Mouse (Mus musculus) left cerebral cortex, adult 2 months (tissue): Measurements from ENCODE around the gene Ppp1r7. TPM values are rescaled to one million over a fixed set of nuclear protein-coding genes. Genes with fewer than 3 reads are reported as not detected.

ENCODE experiments used
- DNase-seq, 2 experiments: peaks; one replicate each; pipeline ENCODE4 v3.0.0; 2021 to 2022; ENCODE audit warnings: low spot score in 2 of 2, mixed read lengths in 1 of 2; ENCODE audit errors: extremely low spot score in 1 of 2
- H3K27ac ChIP-seq: fragments of 200-600 bp; 2 replicates; pipeline ENCODE4 v1.8.1; 2022
- H3K4me3 ChIP-seq: fragments of 200-600 bp; 2 replicates; pipeline ENCODE4 v1.8.1; 2022
- CTCF ChIP-seq: fragments of 200-600 bp; IDR thresholded peaks from 2 replicates; pipeline ENCODE4 v1.8.1; 2022; ENCODE audit warnings: antibody characterized with exemption, mild to moderate bottlenecking, moderate library complexity
- intact Hi-C: fragments of 180-260 bp; cut with DNase I; formaldehyde crosslinking; loops from one replicate; pipeline ENCODE4 v1.15.1; 2025
- microRNA-seq, 2 experiments: library from miRNA; unstranded; fragments of <30 nt; microRNA quantifications; one replicate each; pipeline ENCODE4 v1.2.0; 2021
- total RNA-seq, 2 experiments: library from RNA; stranded (reverse); gene quantifications; 2 replicates each; pipeline ENCODE4 v1.2.3; 2021

Gene Ppp1r7
- total RNA-seq, 2 experiments from 2014 or later, result 74.6 to 87.0 TPM

GRCm38 (mm10) chr1:93352724-93353123 lies 10.1 kb downstream of the Ppp1r7 start:
- intact Hi-C loops, result no loop called here
- no peak for TF ChIP-seq CTCF
- DNase-seq, result no peak
- H3K27ac ChIP-seq, result no peak overlapping the region
- no peak overlapping the region for H3K4me3 ChIP-seq

DNA sequence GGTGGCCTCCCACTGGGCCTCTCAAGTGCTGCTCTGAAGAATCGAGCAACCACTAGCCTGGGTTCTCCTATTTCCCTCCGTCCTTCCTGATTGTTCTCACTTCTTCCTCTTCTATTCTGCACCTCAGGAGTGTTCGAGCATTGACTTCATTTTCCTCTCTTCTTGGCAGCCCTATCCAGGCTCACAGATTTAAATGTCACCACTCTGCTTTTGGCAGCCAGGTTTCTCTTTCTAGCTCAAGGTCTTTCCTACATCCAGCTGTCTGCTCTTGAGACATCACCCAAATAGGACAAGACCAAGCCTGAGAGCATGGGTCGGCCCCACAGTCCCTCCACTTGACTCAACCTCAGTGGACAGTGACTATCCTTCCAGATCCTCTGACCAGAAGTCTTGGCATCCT lies 20.0 kb downstream of the Ppp1r7 start:
- no peak overlapping the region for H3K27ac ChIP-seq
- TF ChIP-seq CTCF, result no peak
- intact Hi-C loops, result no loop called here
- no peak for DNase-seq
- no peak overlapping the region for H3K4me3 ChIP-seq

DNA sequence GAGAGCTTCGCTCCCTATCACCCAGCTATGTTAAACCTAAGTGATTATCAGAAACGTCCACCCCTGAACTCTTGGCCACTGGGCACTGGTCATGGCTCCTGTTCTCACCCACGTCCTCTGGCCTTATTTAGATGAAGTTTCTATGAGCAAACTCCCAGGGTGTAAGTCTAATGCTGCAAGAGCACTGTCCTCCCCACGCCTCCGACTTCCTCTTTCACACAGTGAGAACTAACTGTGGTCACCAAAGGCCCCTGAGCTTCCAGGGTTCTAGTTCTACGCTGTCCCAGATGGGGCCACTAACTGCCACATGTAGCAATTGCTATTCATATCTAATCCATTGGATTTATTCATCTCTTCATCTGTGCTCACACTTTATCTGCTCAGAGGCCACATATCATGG lies 23.0 kb downstream of the Ppp1r7 start:
- TF ChIP-seq CTCF, result no peak
- intact Hi-C loops, result no loop called here
- Histone ChIP-seq H3K27ac (no peak overlapping the region), H3K4me3 (no peak overlapping the region)
- DNase-seq, result no peak

DNA sequence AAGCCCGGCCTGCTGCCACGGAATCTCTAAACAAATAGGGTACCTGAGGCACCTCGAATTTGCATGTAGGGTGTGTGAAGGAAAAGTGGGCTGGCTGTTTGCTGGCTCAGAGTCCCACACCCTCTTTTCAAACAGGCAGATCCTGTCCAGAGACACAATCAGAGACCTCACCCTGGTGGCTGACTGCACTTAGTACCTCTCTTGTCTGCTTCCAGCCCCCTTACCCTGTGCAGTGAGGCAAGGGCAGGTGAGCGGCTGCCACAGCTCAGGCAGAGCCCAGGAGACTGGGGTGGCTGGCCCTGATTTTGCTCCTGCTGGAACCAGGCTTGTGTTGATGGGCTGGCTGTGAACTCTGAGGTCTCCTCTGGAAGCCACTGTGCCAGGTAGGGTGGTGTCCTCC lies 31.0 kb downstream of the Ppp1r7 start, which contains the start of gene Ano7:
TSS of gene Ano7 (plus strand) at position 266 of the 400 bp plus-strand sequence.
- intact Hi-C loops, result no loop called here
- H3K27ac ChIP-seq, result no peak within 1 kb of the TSS
- TF ChIP-seq CTCF, result no peak
- H3K4me3 ChIP-seq, result no peak within 1 kb of the TSS
- DNase-seq, result no peak

DNA sequence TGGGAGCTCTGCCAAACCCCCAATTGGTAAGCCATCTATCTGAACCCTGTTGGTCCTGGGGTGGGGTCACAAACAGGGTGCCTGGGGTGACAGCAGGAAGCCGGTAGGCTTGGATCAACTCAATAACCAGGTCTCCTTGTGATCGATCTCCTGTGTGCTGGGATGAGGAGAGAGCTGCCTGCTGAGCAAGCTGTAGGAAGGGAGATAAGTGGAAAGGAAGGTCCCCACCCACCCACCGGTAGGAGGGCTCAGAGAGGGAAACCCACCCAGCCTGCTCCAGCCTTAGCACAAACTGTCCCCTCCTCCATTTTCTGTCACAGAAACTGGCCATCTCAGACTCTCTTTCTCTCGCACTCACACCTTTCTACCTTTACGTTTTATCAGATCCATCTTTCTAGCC lies 34.7 kb downstream of the Ppp1r7 start:
- no peak for TF ChIP-seq CTCF
- H3K27ac ChIP-seq, result no peak overlapping the region
- DNase-seq, result no peak
- H3K4me3 ChIP-seq, result no peak overlapping the region
- intact Hi-C loops, result no loop called here

GRCm38 (mm10) chr1:93379117-93379516 lies 36.5 kb downstream of the Ppp1r7 start:
- Histone ChIP-seq H3K4me3 (no peak overlapping the region), H3K27ac (no peak overlapping the region)
- DNase-seq, result no peak
- intact Hi-C loops, result no loop called here
- peak; percentile 21 for TF ChIP-seq CTCF

GRCm38 (mm10) chr1:93387198-93387597 lies 44.5 kb downstream of the Ppp1r7 start:
- Histone ChIP-seq H3K4me3 (no peak overlapping the region), H3K27ac (no peak overlapping the region)
- DNase-seq, result no peak
- intact Hi-C loops, result no loop called here
- no peak for TF ChIP-seq CTCF

- Histone ChIP-seq H3K4me3 (no peak overlapping the region), H3K27ac (no peak overlapping the region)
- TF ChIP-seq CTCF, result no peak
- intact Hi-C loops, result no loop called here
- no peak for DNase-seq
These were observed 46.3 kb downstream of the Ppp1r7 start for GRCm38 (mm10) chr1:93388906-93389305.

DNA sequence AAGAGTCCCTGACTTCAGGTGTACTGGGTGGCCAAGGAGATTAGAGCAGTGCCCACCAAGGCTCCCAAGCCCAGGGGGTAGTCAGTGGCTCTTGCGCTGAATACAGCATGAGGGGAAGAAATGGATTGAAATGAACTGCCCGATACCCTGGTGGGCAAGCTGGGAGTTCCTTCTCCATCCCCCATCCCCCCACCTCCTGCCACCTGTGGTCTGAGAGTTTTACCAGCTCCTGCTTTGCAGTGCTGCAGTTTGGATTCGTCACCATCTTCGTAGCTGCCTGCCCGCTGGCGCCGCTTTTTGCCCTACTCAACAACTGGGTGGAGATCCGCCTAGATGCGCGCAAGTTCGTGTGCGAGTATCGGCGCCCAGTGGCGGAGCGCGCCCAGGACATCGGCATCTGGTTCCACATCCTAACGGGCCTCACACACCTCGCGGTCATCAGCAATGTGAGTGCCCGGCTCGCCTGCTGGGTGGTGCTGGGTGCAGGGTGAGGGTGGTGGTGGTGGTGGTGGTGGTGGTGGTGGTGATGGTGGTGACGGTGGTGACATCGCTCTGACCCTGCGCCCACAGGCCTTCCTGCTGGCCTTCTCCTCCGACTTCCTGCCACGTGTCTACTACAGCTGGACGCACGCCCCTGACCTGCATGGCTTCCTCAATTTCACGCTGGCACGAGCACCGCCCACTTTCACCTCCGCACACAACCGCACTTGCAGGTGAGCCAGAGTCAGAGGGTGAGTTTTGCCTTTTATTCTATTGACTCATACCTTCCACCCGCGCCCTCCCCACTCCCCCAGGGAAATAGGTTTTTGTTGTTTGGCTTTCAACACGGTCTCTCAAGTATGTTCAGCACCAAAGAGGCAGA lies 58.8 kb downstream of the Ppp1r7 start:
- TF ChIP-seq CTCF, result no peak
- H3K27ac ChIP-seq, result no peak overlapping the region
- intact Hi-C loops, result no loop called here
- no peak for DNase-seq
- H3K4me3 ChIP-seq, result no peak overlapping the region

- no peak for DNase-seq
- TF ChIP-seq CTCF, result no peak
- intact Hi-C loops, result no loop called here
- Histone ChIP-seq H3K4me3 (no peak overlapping the region), H3K27ac (no peak overlapping the region)
These were observed 60.7 kb downstream of the Ppp1r7 start for GRCm38 (mm10) chr1:93403403-93403802.

Small RNAs within 50 kb of the gene (microRNA-seq; reads per million reads assigned to microRNA genes)
- gene Mir6345 (0 reads per million in 2 experiments), gene Mir6902 (0 to 0.24 reads per million in 2 experiments)

Other genes starting within 250 kb of the Ppp1r7 start
- gene Kif1a, start 240.9 kb upstream of the Ppp1r7 start, total RNA-seq, result 100 to 1,000 TPM; 730 to 772 TPM
- gene Agxt, start 207.6 kb upstream of the Ppp1r7 start, total RNA-seq, result not detected
- gene 2310007B03Rik, start 181.9 kb upstream of the Ppp1r7 start, total RNA-seq, result not detected
- under 1 TPM; 0.07 to 0.12 TPM for gene Crocc2, start 174.1 kb upstream of the Ppp1r7 start, total RNA-seq
- gene Sned1, start 107.0 kb upstream of the Ppp1r7 start, total RNA-seq, result 10 to 100 TPM in 1 of 2 experiments, 1 to 10 TPM in 1; 7.0 to 10.0 TPM
- 10 to 100 TPM; 17.3 to 20.8 TPM for gene Mterf4, start 36.9 kb upstream of the Ppp1r7 start, total RNA-seq
- 1 to 10 TPM; 5.8 to 6.3 TPM for gene Pask, start 628 bp downstream of the Ppp1r7 start, total RNA-seq
- gene Ano7, start 31.1 kb downstream of the Ppp1r7 start, total RNA-seq, result under 1 TPM in 1 of 2 experiments, not detected in 1; 0.16 TPM
- gene Hdlbp, start 136.0 kb downstream of the Ppp1r7 start, total RNA-seq, result 100 to 1,000 TPM; 163 to 165 TPM
- 10 to 100 TPM; 11.7 to 12.9 TPM for gene Farp2, start 169.2 kb downstream of the Ppp1r7 start, total RNA-seq